Mouse (Mus musculus) heart, embryonic 16.5 days (tissue): ENCODE data around the gene Sox12. TPM values are rescaled to one million over a fixed set of nuclear protein-coding genes. Genes with fewer than 3 reads are reported as not detected.

ENCODE experiments used
- ATAC-seq: fragments of 200-750 bp; cut with Nextera tagmentation; replicated peaks from 2 replicates; pipeline ENCODE4 v1.8.0; 2017; ENCODE audit warnings: moderate number of reproducible peaks; ENCODE audit not compliant: insufficient read depth, low FRiP score; ENCODE audit errors: extremely low read depth
- H3K27ac ChIP-seq: fragments of 300-500 bp; sonication (generic); 2 replicates; pipeline ENCODE4 v1.5.1; 2014; ENCODE audit warnings: mild to moderate bottlenecking, low read length, control low read depth, moderate library complexity
- H3K27me3 ChIP-seq: fragments of 300-500 bp; sonication (generic); 2 replicates; pipeline ENCODE4 v1.6.1; 2014; ENCODE audit warnings: low read length, mixed read lengths; ENCODE audit not compliant: control insufficient read depth, insufficient read depth
- H3K36me3 ChIP-seq: fragments of 300-500 bp; sonication (generic); 2 replicates; pipeline ENCODE4 v1.6.1; 2014; ENCODE audit not compliant: control insufficient read depth, insufficient read depth
- H3K4me1 ChIP-seq: fragments of 300-500 bp; sonication (generic); 2 replicates; pipeline ENCODE4 v1.6.1; 2014; ENCODE audit warnings: low read length, mixed read lengths; ENCODE audit not compliant: control insufficient read depth, insufficient read depth
- H3K4me2 ChIP-seq: fragments of 300-500 bp; sonication (generic); 2 replicates; pipeline ENCODE4 v1.6.1; 2014; ENCODE audit warnings: low read depth, mild to moderate bottlenecking, control low read depth, low read length
- H3K4me3 ChIP-seq: fragments of 300-500 bp; sonication (generic); 2 replicates; pipeline ENCODE4 v1.5.1; 2014; ENCODE audit warnings: mild to moderate bottlenecking, control low read depth, low read length
- H3K9ac ChIP-seq: fragments of 300-500 bp; sonication (generic); 2 replicates; pipeline ENCODE4 v1.6.1; 2014; ENCODE audit warnings: low read length, control low read depth
- H3K9me3 ChIP-seq: fragments of 300-500 bp; sonication (generic); replicated peaks from 2 replicates; pipeline ENCODE4 v1.6.1; 2016; ENCODE audit warnings: low read length; ENCODE audit not compliant: control insufficient read depth
- WGBS: fragments of 180-500 bp; shearing (Covaris S2); extraction: QIAGEN DNeasy Blood & Tissue Kit; methylation state at CpG from one replicate; pipeline ENCODE4 v1.1.7; 2014; 5-methylcytosine and 5-hydroxymethylcytosine counted together
- polyA plus RNA-seq: library from polyadenylated mRNA; unstranded; fragments of >200 nt; fragmentation: Nextera tagmentation; extraction: Ambion mirVana; gene quantifications from 2 replicates; pipeline ENCODE4 v1.2.1, GENCODE M21; 2015

Sox12 gene
- 5.4 and 7.3 TPM in 2 replicates for polyA plus RNA-seq

DNA sequence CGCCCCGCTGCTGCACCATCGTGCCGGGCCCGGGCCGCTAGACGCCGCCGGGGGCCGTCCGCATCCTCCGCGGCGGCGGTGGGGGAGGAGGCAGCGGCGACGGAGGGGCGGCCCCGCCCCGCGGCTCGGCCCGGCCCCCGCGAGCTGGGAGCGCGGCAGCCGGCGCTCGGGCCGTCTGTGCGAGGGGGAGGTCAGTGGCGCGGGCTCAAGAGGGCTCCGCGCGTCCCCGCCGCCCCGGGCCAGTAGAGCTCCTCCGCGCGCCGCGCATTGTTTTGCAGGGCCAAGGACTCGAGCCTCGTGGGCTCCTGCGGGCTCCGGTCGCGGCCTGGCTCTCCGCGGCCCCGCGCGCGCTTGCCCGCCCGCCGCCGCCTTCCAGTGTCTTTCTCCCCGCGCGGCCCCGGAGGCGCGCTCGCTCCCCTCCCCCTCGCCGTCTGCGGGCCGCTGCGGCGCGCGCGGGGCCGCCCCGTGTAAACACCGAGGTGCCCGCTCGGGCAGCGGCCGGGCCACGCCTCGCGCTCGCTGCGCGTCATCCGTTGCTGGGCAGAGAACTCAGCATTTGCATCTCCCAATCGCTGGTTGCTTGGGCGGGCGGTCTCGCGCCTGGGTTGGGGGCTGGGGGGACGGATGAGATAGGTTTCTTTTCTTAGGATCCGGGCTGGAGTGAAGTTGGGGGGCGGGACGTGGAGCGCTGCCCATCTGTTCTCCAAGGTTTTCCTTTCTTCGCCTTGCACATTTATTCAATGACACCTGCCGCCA is at the start of gene Sox12:
Sox12 (minus strand) TSS at position 384 of the 756 bp plus-strand sequence.
- peak; percentile 62 for ATAC-seq
- Histone ChIP-seq H3K9ac (peak within 1 kb of the TSS; percentile 98), H3K4me1 (peaks cover 31% of the 10 kb centered on the region), H3K4me3 (peak within 1 kb of the TSS; percentile 91), H3K9me3 (no peaks in the 10 kb centered on the region), H3K4me2 (peak within 1 kb of the TSS; percentile 94), H3K27ac (peak within 1 kb of the TSS; percentile 98), H3K36me3 (no peaks in the 10 kb centered on the region), H3K27me3 (no peaks in the 10 kb centered on the region)
- under 1% methylated on average over 68 of the region's 104 CpGs for WGBS

DNA sequence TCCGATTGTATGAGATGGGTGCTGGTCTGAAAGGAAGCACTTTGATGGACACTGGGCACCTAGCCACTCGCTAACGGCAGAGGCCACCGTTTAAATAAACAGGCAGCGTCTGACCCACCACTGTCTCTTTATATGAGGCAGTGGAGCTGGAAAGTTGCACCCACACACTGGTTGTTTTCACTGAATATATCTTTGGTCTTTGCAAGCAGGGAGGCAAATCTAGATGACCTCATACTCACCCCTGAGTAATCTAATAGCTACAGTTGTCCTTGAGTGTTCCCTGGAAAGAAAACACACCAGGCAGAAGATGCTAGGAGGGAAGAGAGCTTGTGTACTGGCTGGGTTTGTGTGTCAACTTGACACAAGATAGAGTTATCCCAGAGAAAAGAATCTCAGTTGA is 49.6 kb upstream of the Sox12 start:
- 15% methylated on average over 5 of the region's 5 CpGs for WGBS
- Histone ChIP-seq H3K4me3 (no peak overlapping the region), H3K36me3 (no peaks in the 10 kb centered on the region), H3K9ac (no peak overlapping the region), H3K4me2 (no peak overlapping the region), H3K27me3 (no peaks in the 10 kb centered on the region), H3K27ac (no peak overlapping the region), H3K9me3 (no peaks in the 10 kb centered on the region), H3K4me1 (peaks cover 13% of the 10 kb centered on the region)
- ATAC-seq = no peak

GRCm38 (mm10) chr2:152446642-152447041 is 48.8 kb upstream of the Sox12 start:
- no peaks in the 10 kb centered on the region for H3K27me3 ChIP-seq
- no peaks in the 10 kb centered on the region for H3K36me3 ChIP-seq
- no peak overlapping the region for H3K4me3 ChIP-seq
- peaks cover 13% of the 10 kb centered on the region for H3K4me1 ChIP-seq
- H3K9ac ChIP-seq = no peak overlapping the region
- no peak overlapping the region for H3K27ac ChIP-seq
- no peak overlapping the region for H3K4me2 ChIP-seq
- ATAC-seq = no peak
- H3K9me3 ChIP-seq = no peaks in the 10 kb centered on the region
- 43% methylated on average over 2 of the region's 2 CpGs for WGBS

GRCm38 (mm10) chr2:152443281-152443680 is 45.4 kb upstream of the Sox12 start:
- peaks cover 13% of the 10 kb centered on the region for H3K4me1 ChIP-seq
- H3K9me3 ChIP-seq = no peaks in the 10 kb centered on the region
- 77% methylated on average over 8 of the region's 8 CpGs for WGBS
- ATAC-seq = no peak
- H3K9ac ChIP-seq = no peak overlapping the region
- no peak overlapping the region for H3K4me2 ChIP-seq
- H3K27me3 ChIP-seq = no peaks in the 10 kb centered on the region
- H3K36me3 ChIP-seq = no peaks in the 10 kb centered on the region
- H3K4me3 ChIP-seq = no peak overlapping the region
- no peak overlapping the region for H3K27ac ChIP-seq

- no peak for ATAC-seq
- Histone ChIP-seq H3K4me1 (peaks cover 13% of the 10 kb centered on the region), H3K4me3 (no peak overlapping the region), H3K4me2 (no peak overlapping the region), H3K27me3 (no peaks in the 10 kb centered on the region), H3K27ac (no peak overlapping the region), H3K36me3 (no peaks in the 10 kb centered on the region), H3K9ac (no peak overlapping the region), H3K9me3 (no peaks in the 10 kb centered on the region)
- WGBS = 81% methylated on average over 4 of the region's 4 CpGs
Measured at GRCm38 (mm10) chr2:152442322-152442721, 44.5 kb upstream of the Sox12 start.

GRCm38 (mm10) chr2:152439833-152440232 is 42.0 kb upstream of the Sox12 start:
- Histone ChIP-seq H3K4me3 (no peak overlapping the region), H3K27me3 (no peaks in the 10 kb centered on the region), H3K9ac (no peak overlapping the region), H3K36me3 (no peaks in the 10 kb centered on the region), H3K9me3 (no peaks in the 10 kb centered on the region), H3K4me1 (peaks cover 20% of the 10 kb centered on the region), H3K4me2 (no peak overlapping the region), H3K27ac (no peak overlapping the region)
- 82% methylated on average over 2 of the region's 2 CpGs for WGBS
- no peak for ATAC-seq

GRCm38 (mm10) chr2:152438963-152439362 is 41.1 kb upstream of the Sox12 start:
- no peaks in the 10 kb centered on the region for H3K36me3 ChIP-seq
- no peak overlapping the region for H3K4me3 ChIP-seq
- H3K27ac ChIP-seq = no peak overlapping the region
- WGBS = 78% methylated on average over 1 of the region's 1 CpGs
- H3K4me2 ChIP-seq = no peak overlapping the region
- no peaks in the 10 kb centered on the region for H3K9me3 ChIP-seq
- no peak for ATAC-seq
- H3K27me3 ChIP-seq = no peaks in the 10 kb centered on the region
- H3K9ac ChIP-seq = no peak overlapping the region
- peaks cover 18% of the 10 kb centered on the region for H3K4me1 ChIP-seq

DNA sequence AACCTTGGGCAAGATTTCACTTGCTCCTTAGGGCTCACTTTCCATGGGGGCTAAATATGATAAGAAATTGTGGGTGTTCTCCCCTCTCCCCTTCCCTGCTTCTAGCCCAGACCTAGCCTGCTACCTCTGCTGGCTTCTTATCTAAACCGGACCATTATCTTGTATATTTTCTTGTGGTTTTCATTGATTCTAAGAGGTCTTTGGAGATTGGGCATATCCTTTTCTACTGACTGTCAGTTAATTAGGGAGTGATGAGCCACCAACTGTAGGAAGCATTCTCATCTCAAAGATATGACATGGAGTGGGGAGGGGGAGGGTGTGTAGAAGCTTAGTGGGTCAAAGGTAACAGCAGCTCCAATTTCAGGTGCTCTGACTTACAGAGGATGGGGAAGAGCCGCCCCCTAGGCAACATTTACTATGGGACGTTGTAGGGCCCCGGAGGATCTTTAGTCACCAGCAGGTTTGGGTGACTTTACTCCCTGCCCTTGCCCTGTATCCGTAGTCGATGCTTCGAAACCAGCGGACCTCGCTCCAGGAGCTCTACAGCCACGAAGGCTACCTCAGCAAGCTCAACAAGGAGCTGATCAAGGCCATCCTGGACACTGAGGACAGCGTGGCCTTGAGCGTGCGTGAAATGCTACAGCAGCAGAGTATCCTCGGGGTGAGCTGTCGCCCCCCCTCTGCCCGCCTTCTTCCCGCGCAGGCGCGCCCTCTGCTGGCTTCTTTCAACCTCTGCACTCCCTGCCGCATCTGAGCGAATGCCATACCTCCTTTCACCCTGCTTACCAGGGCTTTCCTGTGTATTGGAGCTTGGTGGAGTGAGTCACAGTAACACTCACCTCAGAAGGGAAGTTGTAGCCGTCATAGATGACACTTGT is 39.4 kb upstream of the Sox12 start:
- H3K27ac ChIP-seq = peak overlapping the region; percentile 97
- H3K4me2 ChIP-seq = peak overlapping the region; percentile 77
- H3K27me3 ChIP-seq = no peaks in the 10 kb centered on the region
- 3% methylated on average over 23 of the region's 23 CpGs for WGBS
- no peaks in the 10 kb centered on the region for H3K36me3 ChIP-seq
- peak overlapping the region; percentile 43 for H3K4me3 ChIP-seq
- ATAC-seq = peak; percentile 75
- no peaks in the 10 kb centered on the region for H3K9me3 ChIP-seq
- H3K9ac ChIP-seq = peak overlapping the region; percentile 78
- peaks cover 18% of the 10 kb centered on the region for H3K4me1 ChIP-seq

DNA sequence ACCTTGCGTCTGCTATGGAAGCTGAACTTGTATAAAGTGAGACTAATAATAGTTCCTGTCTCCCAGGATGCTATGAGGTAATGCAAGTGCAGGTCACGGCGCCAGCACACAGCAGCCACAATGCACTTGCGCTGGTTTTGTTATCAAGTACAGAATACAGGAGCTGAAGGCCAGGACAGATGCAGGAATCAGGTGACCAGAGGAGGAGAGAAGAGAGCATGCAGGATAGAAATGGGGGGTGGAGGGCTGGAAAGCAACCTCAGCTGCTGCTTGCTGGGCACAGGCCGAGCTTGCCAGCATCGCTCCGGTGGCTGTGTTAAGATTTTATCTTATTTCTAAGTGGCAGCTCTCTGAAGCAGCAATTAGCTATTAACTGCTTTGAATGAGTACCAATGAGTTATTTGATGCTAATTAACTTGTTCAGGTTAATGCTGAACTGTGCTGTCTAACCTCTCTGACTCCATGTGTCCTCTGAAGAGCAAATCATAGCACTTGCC is 38.6 kb upstream of the Sox12 start:
- peak overlapping the region; percentile 97 for H3K27ac ChIP-seq
- peak overlapping the region; percentile 77 for H3K4me2 ChIP-seq
- H3K36me3 ChIP-seq = no peaks in the 10 kb centered on the region
- peak; percentile 88 for ATAC-seq
- 37% methylated on average over 7 of the region's 7 CpGs for WGBS
- H3K27me3 ChIP-seq = no peaks in the 10 kb centered on the region
- peaks cover 18% of the 10 kb centered on the region for H3K4me1 ChIP-seq
- H3K4me3 ChIP-seq = no peak overlapping the region
- H3K9me3 ChIP-seq = no peaks in the 10 kb centered on the region
- peak overlapping the region; percentile 78 for H3K9ac ChIP-seq
